In genomic region chr10:95003621-95004020, GRCm38 (mm10) we compare ENCODE assay signal across 11 mouse cellular contexts. TPM values are rescaled to one million over a fixed set of nuclear protein-coding genes. Genes with fewer than 3 reads are reported as not detected.
DNase-seq lines count a peak whose midpoint lies in the region; TF ChIP-seq lines count a peak whose summit lies in the region.
"Had no signal": no experiment of that assay in that cellular context is flagged by ENCODE, and none has a peak within 500 bp of the region (broad histone marks: within the 10 kb centered on the region; RNA-seq: fewer than 3 reads in every experiment).

No protein-coding gene starts in this region.

- H3K27me3 ChIP-seq in cerebellum, adult 2 months (ENCODE audit: control insufficient read depth, insufficient read depth, low read length) = no peaks in the 10 kb centered on the region
- H3K27me3 ChIP-seq: limb, embryonic 13.5 days; midbrain, embryonic 12.5 days had no signal

- TF ChIP-seq POLR2A in cerebellum, adult 2 months (IDR thresholded peaks at IDR 0.05; ENCODE audit: borderline replicate concordance, insufficient read depth, low read length) = no peak

- no peak overlapping the region for H3K4me3 ChIP-seq in brown adipose tissue, adult 24 weeks (ENCODE audit: insufficient read depth, low read depth, low read length)
- no peak overlapping the region for H3K4me3 ChIP-seq in cerebellum, adult 2 months (replicated peaks; ENCODE audit: insufficient read depth, low read depth, low read length)
- H3K4me3 ChIP-seq: limb, embryonic 13.5 days; midbrain, embryonic 12.5 days had no signal

- WGBS in cerebellum, adult 2 months = 62% methylated on average over 7 of the region's 7 CpGs

- TF ChIP-seq CTCF in cerebellum, adult 2 months (IDR thresholded peaks at IDR 0.05; ENCODE audit: borderline replicate concordance, insufficient read depth, low read depth, low read length) = no peak

- peaks cover 5% of the 10 kb centered on the region for H3K4me1 ChIP-seq in brown adipose tissue, adult 24 weeks (ENCODE audit: control insufficient read depth, insufficient read depth, insufficient read length, low read length)
- H3K4me1 ChIP-seq in cerebellum, adult 2 months (ENCODE audit: control insufficient read depth, insufficient read depth, low read length) = no peaks in the 10 kb centered on the region

- H3K27ac ChIP-seq in brown adipose tissue, adult 24 weeks (replicated peaks; ENCODE audit: low read depth, low read length) = peak overlapping the region; percentile 18
- no peak overlapping the region for H3K27ac ChIP-seq in cerebellum, adult 2 months (ENCODE audit: insufficient read depth, low read length)
- H3K27ac ChIP-seq: midbrain, embryonic 12.5 days had no signal

- intact Hi-C loops in heart, postnatal 36 days (cut with DNase I) = no loop called here
- intact Hi-C loops in left cerebral cortex, postnatal 14 days (cut with DNase I) = no loop called here

- DNase-seq in NIH3T3 (ENCODE audit: low read depth) = peak; percentile 37
- DNase-seq in heart, postnatal 36 days = peak; percentile 35 to 44
- DNase-seq in kidney, postnatal 36 days = peak; percentile 51 to 61
- no peak for DNase-seq in left cerebral cortex, postnatal 14 days (ENCODE audit: low spot score in 2 of 2)
- DNase-seq in T-cell, adult 2 months (ENCODE audit: low spot score) = no peak
- DNase-seq in cerebellum, adult 2 months = no peak
- DNase-seq in frontal cortex, postnatal 10 days (ENCODE audit: low spot score in 2 of 2) = no peak
- DNase-seq: adrenal gland, postnatal 14 days had no signal

RNA-seq across cellular contexts. Expression of gene Plxnc1, which starts 59.0 kb away (rescaled TPM):
- polyA plus RNA-seq in brown adipose tissue, adult 24 weeks (2012; ENCODE audit: insufficient read depth, insufficient read length, missing spikeins) = 0.50 and 1.1 TPM in 2 replicates
- 1 to 10 TPM; 2.0 to 3.0 TPM for total RNA-seq in heart, postnatal 36 days (2021)
- total RNA-seq in left cerebral cortex, postnatal 14 days (2021) = 10 to 100 TPM; 39.2 to 40.9 TPM
- 8.2 and 8.3 TPM in 2 replicates for polyA plus RNA-seq in cerebellum, adult 2 months (2012; rRNA removed)

Comparison
In these comparisons a context has a peak if more than half of its experiments do, and no peak if none do; other contexts are left out.
1. DNase-seq: peak in NIH3T3 (single experiment), heart, postnatal 36 days (2 of 2) and kidney, postnatal 36 days (2 of 2); none in left cerebral cortex, postnatal 14 days (0 of 2), T-cell, adult 2 months (single experiment), cerebellum, adult 2 months (0 of 2) and frontal cortex, postnatal 10 days (0 of 2).
2. RNA of gene Plxnc1, which starts 59.0 kb away (total RNA-seq): 39.2 to 40.9 TPM in left cerebral cortex, postnatal 14 days; 2.0 to 3.0 TPM in heart, postnatal 36 days; every median in the first group is over 10 times any median in the second.